Mouse (Mus musculus) hindbrain, postnatal 0 days (tissue): Measurements from ENCODE around the gene Rpgrip1l. TPM values are rescaled to one million over a fixed set of nuclear protein-coding genes. Genes with fewer than 3 reads are reported as not detected.

Experiments used
- ATAC-seq: fragments of 200-750 bp; cut with Nextera tagmentation; 2 replicates; pipeline ENCODE4 v1.8.0; 2017; ENCODE audit warnings: mild to moderate bottlenecking, moderate TSS enrichment, moderate library complexity
- DNase-seq: peaks from one replicate; pipeline ENCODE4 v3.0.0-alpha.2; 2015; ENCODE audit warnings: low spot score
- H3K27ac ChIP-seq: fragments of 300-500 bp; sonication (generic); 2 replicates; pipeline ENCODE4 v1.5.1; 2014; ENCODE audit warnings: mild to moderate bottlenecking
- H3K27me3 ChIP-seq: fragments of 300-500 bp; sonication (generic); 2 replicates; pipeline ENCODE4 v1.6.1; 2014; ENCODE audit warnings: low read length, mixed read lengths; ENCODE audit not compliant: insufficient read depth
- H3K36me3 ChIP-seq: fragments of 300-500 bp; sonication (generic); 2 replicates; pipeline ENCODE4 v1.6.1; 2014; ENCODE audit warnings: low read length, mixed read lengths; ENCODE audit not compliant: insufficient read depth
- H3K4me1 ChIP-seq: fragments of 300-500 bp; sonication (generic); 2 replicates; pipeline ENCODE4 v1.6.1; 2014; ENCODE audit warnings: antibody characterized with exemption, low read length, mixed read lengths; ENCODE audit not compliant: insufficient read depth
- H3K4me2 ChIP-seq: fragments of 300-500 bp; sonication (generic); 2 replicates; pipeline ENCODE4 v1.6.1; 2014; ENCODE audit warnings: low read depth, mild to moderate bottlenecking, low read length, moderate library complexity, mixed read lengths
- H3K4me3 ChIP-seq: fragments of 300-500 bp; sonication (generic); 2 replicates; pipeline ENCODE4 v1.5.1; 2014; ENCODE audit warnings: low read length
- H3K9ac ChIP-seq: fragments of 300-500 bp; sonication (generic); replicated peaks from 2 replicates; pipeline ENCODE4 v1.6.1; 2014; ENCODE audit warnings: mild to moderate bottlenecking, low read length, moderate library complexity, mixed read lengths
- H3K9me3 ChIP-seq: fragments of 300-500 bp; sonication (generic); 2 replicates; pipeline ENCODE4 v1.6.1; 2016; ENCODE audit warnings: low read length, mixed read lengths
- CTCF ChIP-seq: IDR thresholded peaks from 2 replicates; pipeline ENCODE4 v1.5.1; 2016; ENCODE audit warnings: antibody characterized with exemption, control low read depth, low read depth
- WGBS: fragments of 180-500 bp; shearing (Covaris S2); extraction: QIAGEN DNeasy Blood & Tissue Kit; methylation state at CpG from one replicate; pipeline ENCODE4 v1.1.7; 2014; 5-methylcytosine and 5-hydroxymethylcytosine counted together
- polyA plus RNA-seq: library from polyadenylated mRNA; unstranded; fragments of >200 nt; fragmentation: Nextera tagmentation; extraction: Ambion mirVana; gene quantifications from 2 replicates; pipeline ENCODE4 v1.2.1, GENCODE M21; 2015
- total RNA-seq: library from RNA; depleted of rRNA; stranded (reverse); fragments of >200 nt; gene quantifications from 2 replicates; pipeline ENCODE4 v1.2.3, GENCODE M21; 2014; rRNA removed

Gene Rpgrip1l
- total and polyA plus RNA-seq, 2 experiments from 2014 or later, result 6.8 to 12.7 TPM

GRCm38 (mm10) chr8:91170152-91170551, 142.9 kb downstream of the Rpgrip1l start:
- Histone ChIP-seq H3K27ac (no peak overlapping the region), H3K4me3 (no peak overlapping the region), H3K9ac (no peak overlapping the region), H3K27me3 (no peaks in the 10 kb centered on the region), H3K4me1 (no peaks in the 10 kb centered on the region), H3K9me3 (no peaks in the 10 kb centered on the region), H3K36me3 (no peaks in the 10 kb centered on the region), H3K4me2 (no peak overlapping the region)
- DNase-seq (no peak), ATAC-seq (no peak)
- 81% methylated on average over 6 of the region's 6 CpGs for WGBS
- no peak for TF ChIP-seq CTCF

Other genes with a start within 250 kb of the Rpgrip1l start
- 27.4 and 30.7 TPM in 2 replicates for gene Rbl2, start 243.2 kb downstream of the Rpgrip1l start, total RNA-seq
- 15.8 and 16.2 TPM in 2 replicates for gene Rbl2, start 243.2 kb downstream of the Rpgrip1l start, polyA plus RNA-seq
- 186 and 211 TPM in 2 replicates for gene Aktip, start 113.3 kb downstream of the Rpgrip1l start, total RNA-seq
- 131 and 134 TPM in 2 replicates for gene Aktip, start 113.3 kb downstream of the Rpgrip1l start, polyA plus RNA-seq
- gene Fto, start 263 bp upstream of the Rpgrip1l start, total RNA-seq, result 80.7 and 83.2 TPM in 2 replicates
- 106 and 122 TPM in 2 replicates for gene Fto, start 263 bp upstream of the Rpgrip1l start, polyA plus RNA-seq